Mouse (Mus musculus) bone marrow macrophage, adult 2 months (primary cell): ENCODE measurements around the gene Itgb1bp1.

Experiments
- CTCF ChIP-seq: IDR thresholded peaks from 2 replicates; pipeline ENCODE4 v1.5.1; 2012; ENCODE audit warnings: low read depth, mild to moderate bottlenecking, low read length, moderate library complexity
- POLR2A ChIP-seq: IDR thresholded peaks from 2 replicates; pipeline ENCODE4 v1.6.1; 2012; ENCODE audit warnings: mild to moderate bottlenecking, low read depth, low read length, borderline replicate concordance

DNA sequence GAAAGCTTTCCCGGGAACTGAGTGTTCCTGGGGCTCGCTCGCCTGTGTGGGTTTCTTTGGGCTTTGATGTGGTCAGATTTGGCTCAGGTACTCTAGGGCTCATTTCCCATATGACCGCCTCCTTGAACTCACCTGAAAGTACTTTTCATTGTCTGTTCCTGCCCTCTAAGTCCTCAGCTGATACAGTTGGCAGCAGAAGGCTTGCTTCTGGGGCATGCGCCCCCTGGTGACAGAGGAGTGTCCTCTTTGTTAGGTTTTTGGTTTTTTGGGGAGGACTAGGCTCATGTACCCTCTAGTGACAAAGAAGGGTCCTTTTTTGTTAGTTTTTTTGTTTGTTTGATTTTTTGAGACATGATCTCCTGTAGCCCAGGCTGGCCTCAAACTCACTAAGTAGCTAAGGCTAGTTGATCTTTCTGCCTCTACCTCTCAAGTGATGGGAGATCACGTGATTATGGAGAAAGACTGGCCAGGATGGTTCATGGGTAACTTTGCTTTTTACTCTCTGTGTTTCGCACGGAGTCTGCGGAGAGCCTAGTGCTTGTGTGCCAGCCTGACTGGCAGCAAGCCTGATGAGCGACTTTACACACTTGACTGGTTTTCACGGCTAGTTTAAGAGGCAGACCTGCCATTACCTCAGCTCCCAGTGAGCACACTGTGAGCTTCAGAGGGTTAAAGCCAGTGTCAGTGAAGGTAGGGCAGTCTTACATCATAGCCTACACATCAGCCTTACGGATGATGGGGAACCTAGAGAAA, 32.2 kb upstream of the Itgb1bp1 start:
- TF ChIP-seq POLR2A (no peak), CTCF (peak; percentile 45; the same call in 1 of the 2 replicates)
